Mouse (Mus musculus) splenic B cell, adult 2 months (primary cell): Measurements from ENCODE around the gene Rftn2.

Experiments
- DNase-seq: peaks from one replicate; pipeline ENCODE4 v3.0.0-alpha.2; 2011; ENCODE audit warnings: low read depth, low spot score
- H3K27me3 ChIP-seq: 2 replicates; pipeline ENCODE4 v1.6.1; 2012; ENCODE audit warnings: mild to moderate bottlenecking, low read length, moderate library complexity, mixed read lengths; ENCODE audit not compliant: control insufficient read depth, poor library complexity, insufficient read depth, severe bottlenecking
- H3K36me3 ChIP-seq: 2 replicates; pipeline ENCODE4 v1.6.1; 2012; ENCODE audit warnings: mild to moderate bottlenecking, low read length, moderate library complexity, mixed read lengths; ENCODE audit not compliant: control insufficient read depth, poor library complexity, insufficient read depth, severe bottlenecking

Rftn2 gene

DNA sequence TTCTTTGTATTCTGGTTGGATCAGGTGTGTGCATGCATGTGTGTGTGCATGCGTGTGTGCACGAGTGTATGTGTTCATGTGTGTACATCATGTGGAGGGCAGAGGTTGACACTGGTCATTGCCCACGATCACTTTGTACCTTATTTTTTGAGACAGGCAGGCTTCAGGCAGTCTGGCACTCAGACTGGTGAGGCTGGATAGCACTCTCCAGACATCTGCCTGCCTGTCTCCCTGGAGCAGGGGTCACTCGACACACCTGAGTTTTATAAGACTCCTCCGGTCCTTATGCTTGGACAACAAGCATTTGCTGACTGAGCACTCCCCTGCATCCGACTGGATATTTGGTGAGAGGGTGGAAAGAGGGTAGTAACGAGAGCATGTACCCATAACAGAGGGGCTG lies 3.6 kb downstream of the Rftn2 start:
- no peaks in the 10 kb centered on the region for H3K36me3 ChIP-seq
- DNase-seq, result no peak
- no peaks in the 10 kb centered on the region for H3K27me3 ChIP-seq

DNA sequence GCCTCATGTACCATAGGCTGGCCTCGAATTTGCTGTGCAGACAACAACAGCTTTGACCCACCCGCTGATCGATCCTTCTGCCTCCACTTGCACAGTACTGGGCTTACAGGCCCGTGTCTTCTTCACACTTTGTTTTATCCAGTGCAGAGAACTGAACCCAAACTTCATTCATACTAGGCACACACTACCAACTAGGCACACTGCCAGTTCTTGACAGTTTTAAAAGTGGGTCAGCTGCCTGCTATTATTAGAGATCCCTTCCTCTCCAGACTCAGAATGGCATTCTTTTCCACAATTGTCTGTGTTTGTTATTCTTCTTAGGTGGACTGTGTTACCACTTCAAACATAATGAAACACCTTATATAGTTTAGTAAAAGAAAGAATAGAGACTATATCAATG lies 5.2 kb downstream of the Rftn2 start:
- Histone ChIP-seq H3K27me3 (no peaks in the 10 kb centered on the region), H3K36me3 (no peaks in the 10 kb centered on the region)
- no peak for DNase-seq

DNA sequence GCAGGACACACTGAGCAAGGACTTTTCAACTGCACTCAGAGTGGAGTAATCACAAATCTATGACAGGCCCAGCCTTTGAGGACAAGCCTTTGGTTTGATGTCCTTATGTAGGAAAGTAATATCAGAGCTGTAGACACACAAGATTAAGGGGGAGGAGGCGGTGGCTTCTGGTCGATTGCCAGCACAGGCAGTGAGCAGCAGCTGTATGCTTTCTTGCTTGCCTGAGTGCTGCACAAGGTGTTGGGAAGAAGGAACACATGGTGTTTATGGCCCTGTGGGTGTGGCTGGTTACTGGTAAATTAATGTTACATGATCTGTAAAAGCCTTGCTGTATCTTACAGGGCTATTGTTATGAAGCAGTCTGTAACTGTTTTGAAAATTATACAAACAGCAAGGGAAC lies 9.4 kb downstream of the Rftn2 start:
- no peak for DNase-seq
- H3K27me3 ChIP-seq, result no peaks in the 10 kb centered on the region
- H3K36me3 ChIP-seq, result no peaks in the 10 kb centered on the region

DNA sequence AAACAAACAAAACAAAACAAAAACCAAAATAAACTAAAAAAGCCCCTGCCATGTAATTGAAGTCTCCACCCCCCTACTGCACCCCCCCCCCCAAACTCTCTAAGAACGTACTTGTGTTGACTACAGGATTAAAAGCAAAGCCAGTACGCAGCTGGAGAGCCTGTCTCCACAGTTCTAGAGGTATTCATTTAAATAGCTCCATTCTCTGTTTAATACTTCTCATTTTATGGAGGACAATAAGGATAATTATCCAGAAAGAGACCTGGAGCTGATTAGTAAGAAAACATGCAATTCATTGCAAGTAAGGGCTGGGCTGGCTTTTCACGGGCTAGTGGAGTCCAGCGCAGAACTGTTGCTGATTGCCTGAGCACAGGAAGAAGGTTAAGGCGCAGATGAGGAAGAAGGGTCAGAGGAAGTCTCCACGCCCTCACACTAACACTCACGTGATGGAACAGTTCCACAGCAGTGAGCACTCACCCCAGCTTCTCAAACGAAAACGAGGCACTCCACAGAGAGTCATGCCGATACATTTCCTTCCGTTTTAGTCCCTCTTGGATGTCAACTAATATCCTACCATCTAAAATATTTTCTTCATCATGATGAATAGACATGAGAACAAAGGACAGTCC lies 11.3 kb downstream of the Rftn2 start:
- DNase-seq, result peak; percentile 95
- Histone ChIP-seq H3K36me3 (no peaks in the 10 kb centered on the region), H3K27me3 (no peaks in the 10 kb centered on the region)

DNA sequence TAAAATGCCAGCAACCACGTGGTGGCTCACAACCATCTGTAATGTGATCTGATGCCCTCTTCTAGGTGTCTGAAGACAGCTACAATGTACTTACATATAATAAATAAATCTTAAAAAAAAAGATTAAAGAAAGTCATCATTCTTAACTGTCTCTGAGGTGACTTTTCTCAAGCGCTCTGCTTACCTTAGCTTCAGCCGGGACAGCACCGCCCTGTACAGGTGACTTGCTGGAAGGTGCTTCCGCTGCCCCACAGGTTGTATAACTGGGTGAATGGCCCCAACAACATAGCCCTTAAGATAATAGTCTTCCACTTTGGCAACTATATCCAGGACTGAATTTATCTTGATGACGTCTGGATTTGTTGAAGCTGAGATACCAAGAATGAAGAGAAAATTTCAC lies 12.6 kb downstream of the Rftn2 start:
- no peak for DNase-seq
- Histone ChIP-seq H3K27me3 (no peaks in the 10 kb centered on the region), H3K36me3 (no peaks in the 10 kb centered on the region)

DNA sequence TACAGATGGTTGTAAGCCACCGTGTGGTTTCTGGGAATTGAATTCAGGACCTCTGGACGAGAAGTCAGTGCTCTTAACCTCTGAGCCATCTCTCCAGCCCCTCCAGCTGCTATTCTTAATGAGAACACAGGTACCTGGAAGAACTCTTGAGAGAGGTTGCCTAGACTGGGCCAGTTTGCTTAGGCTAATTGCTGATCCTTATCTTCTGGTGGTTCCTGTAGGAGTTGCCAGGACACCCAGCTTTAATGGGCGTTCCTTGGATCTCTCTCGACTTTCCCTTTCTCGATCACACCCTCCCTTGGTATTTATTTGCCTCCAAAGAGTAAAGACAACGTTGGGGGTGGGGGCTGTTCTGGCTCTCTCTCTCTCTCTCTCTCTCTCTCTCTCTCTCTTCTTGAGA lies 13.1 kb downstream of the Rftn2 start:
- DNase-seq, result no peak
- Histone ChIP-seq H3K36me3 (no peaks in the 10 kb centered on the region), H3K27me3 (no peaks in the 10 kb centered on the region)

DNA sequence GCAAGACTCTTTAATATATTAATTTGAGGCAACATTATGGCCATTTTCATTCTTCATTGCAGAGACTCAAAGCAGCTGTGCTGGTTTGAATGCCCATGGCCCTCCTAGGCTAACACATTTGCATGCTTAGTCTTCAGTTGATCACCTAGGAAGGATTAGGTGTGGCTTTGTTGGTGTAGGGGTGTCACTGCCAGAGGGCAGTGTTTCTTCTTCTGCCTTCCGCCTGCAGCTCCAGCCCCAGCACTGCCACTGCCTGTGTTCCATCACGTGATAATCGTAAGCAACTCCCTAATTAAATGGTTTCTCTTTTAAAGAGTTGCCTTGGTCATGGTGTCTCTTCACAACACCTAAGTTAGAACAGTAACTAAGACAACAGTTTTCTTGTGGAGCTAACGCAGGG lies 13.8 kb downstream of the Rftn2 start:
- Histone ChIP-seq H3K36me3 (no peaks in the 10 kb centered on the region; the same call in 1 of the 2 replicates), H3K27me3 (no peaks in the 10 kb centered on the region)
- DNase-seq, result peak; percentile 69

DNA sequence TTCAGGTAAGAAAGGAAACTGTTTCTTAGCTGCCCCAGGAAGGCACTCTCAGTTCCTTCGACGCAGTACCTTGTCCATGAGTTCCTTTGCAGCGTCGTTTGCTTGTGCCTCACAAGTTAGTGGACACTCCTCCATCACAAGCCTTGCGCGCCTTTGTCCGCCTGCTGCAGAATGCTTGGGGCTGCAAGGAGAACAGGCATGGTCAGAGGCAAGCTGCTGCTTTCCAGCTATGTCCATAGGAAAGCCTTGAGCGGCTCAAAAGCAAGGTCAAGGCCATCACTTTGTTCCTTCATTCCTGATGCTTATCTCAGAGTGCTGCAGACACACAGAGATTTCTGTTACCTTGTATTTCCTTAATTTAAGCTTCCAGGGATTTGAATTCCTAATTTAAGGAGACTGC lies 15.5 kb downstream of the Rftn2 start:
- DNase-seq, result no peak
- H3K27me3 ChIP-seq, result no peaks in the 10 kb centered on the region
- no peaks in the 10 kb centered on the region; the same call in 1 of the 2 replicates for H3K36me3 ChIP-seq

DNA sequence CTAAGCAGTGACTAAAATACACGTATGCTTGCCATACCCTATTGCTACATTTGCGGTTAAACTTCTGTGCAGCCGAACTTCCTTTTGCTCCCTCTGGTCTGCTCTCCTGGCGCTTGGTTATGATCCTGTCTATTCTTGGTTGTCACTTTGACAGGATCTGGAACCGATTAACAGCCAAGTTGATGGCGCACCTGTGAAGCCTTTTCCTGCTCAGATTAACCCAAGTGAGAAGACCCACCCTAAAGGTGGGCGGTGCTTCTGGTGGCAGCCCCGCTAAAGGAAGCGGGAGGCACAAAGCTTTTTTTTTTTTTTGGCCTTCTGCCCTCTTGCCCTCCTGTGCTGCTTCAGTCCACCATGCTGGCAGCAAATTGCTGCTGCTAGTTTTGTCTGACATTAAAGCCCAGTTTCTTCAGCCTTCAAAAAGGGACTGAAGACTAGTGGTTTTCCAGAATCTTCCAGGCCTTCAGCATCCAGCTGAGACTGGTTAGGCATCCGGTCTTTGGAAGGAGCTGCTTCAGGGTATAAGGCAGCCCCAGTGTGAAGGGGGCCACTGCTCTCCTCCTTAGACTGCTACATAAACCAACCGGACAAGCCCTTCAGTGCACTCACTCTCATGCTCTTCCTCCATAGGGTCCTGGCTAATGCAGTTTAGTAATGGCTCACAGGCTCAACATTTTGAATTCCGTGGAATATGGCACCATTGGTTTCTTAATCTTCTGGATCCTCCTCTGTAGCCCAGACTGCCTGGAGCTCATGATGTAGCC lies 16.2 kb downstream of the Rftn2 start:
- Histone ChIP-seq H3K27me3 (no peaks in the 10 kb centered on the region), H3K36me3 (no peaks in the 10 kb centered on the region; the same call in 1 of the 2 replicates)
- DNase-seq, result peak; percentile 84

DNA sequence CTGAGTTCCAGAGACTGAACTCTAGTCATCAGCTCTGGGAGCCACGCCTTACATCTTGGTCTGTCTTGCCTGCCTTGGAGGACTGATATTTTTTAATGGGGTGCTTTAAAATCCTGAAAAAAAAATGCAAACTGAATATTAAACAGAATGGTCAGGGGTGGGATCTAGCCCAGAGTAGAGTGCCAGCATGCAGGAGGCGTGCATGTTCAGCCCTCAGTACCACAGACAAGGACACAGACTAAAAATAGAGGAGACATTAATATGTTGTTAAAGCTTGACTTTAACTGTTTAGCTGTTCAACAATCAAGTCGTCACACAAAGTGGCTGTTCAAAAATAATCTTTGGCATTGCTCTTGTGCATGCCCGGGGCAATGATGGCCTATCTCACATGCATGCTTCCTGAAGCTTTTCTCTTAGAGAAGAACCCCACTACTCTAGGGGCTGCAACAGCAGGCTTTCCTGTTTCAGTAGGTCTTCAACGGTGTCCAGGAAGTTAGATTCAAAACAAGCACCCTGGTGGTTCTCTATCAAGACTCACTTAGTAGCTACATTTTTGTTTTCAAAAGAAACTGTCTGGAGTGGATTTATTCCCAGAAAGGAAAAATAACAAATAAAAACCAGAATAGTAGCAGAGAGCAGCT lies 18.0 kb downstream of the Rftn2 start:
- H3K27me3 ChIP-seq, result no peaks in the 10 kb centered on the region
- no peaks in the 10 kb centered on the region; the same call in none of the 2 replicates for H3K36me3 ChIP-seq
- no peak for DNase-seq

DNA sequence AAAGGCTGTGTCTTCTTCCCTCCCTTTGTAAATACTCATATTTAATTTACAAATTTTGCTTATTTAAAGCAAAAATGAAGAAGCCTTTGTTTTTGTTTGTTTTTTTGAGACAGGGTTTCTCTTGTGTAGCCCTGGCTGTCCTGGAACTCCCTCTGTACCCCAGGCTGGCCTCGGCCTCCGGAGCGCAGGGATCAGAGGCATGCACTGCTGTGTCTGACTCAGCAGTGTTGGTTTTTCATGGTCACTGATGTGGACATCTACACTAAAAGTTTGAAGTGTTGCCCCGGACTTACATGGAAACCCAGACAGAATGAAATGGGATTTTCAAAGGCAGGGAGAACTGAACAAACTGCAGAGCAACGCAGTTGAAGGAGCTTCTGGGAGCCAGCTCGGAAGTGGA lies 19.0 kb downstream of the Rftn2 start:
- no peaks in the 10 kb centered on the region; the same call in none of the 2 replicates for H3K36me3 ChIP-seq
- DNase-seq, result no peak
- no peaks in the 10 kb centered on the region for H3K27me3 ChIP-seq

DNA sequence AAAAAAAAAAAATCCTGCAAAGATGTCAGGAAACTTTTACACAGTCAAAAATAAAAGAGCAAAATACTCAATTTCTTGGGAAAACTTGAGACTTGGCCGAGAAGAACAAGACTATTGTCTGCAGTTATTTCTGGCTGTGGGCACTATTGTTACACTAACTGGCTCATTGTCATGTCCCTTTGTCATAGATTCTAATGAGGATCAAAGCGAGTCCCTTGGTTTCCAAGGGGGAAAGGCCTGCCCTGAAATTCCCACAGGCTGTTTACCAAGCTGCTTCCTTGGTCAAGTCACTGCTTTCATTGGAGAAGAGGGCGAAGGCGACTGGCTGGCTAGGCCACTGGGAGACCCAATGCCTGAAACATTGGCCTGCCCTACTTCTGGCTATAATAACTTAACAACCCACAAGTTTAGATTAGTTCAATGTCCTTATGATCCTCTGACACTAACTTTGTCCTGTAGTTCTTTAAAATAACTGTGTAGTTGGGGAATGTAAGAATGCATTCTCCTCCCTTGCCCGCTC lies 20.7 kb downstream of the Rftn2 start:
- H3K27me3 ChIP-seq, result no peaks in the 10 kb centered on the region
- DNase-seq, result no peak
- H3K36me3 ChIP-seq, result no peaks in the 10 kb centered on the region; the same call in none of the 2 replicates

DNA sequence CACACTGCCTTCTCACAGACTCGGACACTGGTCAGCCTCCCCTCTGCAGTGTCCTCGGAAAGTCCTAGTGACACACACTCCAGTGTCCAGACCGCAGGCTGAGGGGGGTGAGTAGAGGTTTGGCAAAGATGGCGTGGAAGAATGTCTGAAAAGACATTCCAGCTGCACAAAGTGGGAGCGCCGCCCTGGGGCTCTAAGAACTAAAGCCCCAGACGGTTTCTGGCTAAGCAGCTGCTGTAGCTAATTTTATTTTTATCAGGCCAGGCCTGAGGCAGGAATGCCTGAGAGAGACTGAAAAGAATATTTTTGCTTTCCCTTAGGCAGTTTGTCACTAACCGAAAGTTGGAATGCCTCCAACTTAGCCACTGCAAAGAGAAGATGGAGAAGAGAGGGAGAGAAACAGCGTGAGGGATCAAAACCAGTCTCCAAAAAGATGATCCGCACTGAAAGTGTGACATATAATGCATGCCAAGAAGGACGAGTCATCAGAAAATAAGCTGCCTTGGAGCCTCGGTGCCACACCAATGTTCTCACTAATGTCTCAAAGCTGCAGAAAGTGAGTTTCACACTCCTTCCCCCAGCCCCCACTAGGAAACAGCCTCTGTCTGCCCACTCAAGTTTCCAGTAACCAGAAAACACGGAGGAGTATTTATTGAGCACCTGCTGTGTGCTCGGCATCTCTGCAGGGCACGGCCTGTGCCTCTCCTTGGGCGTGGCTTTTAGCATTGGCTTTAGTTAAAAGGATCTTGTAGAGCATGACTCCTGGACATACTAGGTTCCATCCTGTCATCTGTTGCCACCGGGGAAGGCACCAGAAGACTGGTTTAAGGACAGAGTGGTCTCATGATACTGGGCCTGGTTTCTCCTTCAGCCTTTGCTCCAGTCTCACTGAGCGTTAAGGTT lies 24.5 kb downstream of the Rftn2 start:
- H3K36me3 ChIP-seq, result no peaks in the 10 kb centered on the region; the same call in none of the 2 replicates
- no peak for DNase-seq
- H3K27me3 ChIP-seq, result no peaks in the 10 kb centered on the region

DNA sequence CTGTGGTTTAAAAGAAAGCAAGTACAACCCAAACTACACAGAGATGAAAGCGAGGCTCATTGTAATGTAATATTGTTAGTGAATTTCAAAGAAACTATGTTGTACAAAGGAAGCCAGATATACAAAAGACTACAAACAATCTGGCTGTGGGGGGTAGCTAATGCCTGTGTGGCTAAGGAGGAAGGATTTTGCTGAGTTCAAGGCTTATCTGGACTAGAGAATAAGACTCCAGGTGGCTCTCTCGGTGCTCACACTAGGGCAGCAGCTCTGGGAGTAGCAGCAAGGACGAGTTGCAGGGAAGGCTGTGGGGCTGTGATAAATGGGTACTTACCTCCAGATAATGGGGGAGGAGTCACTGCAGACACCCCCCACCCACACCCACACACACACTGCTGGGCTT lies 27.9 kb downstream of the Rftn2 start:
- H3K36me3 ChIP-seq, result no peaks in the 10 kb centered on the region; the same call in 1 of the 2 replicates
- no peak for DNase-seq
- H3K27me3 ChIP-seq, result no peaks in the 10 kb centered on the region
